Mouse (Mus musculus): ENCODE results near the gene Lrch1.

Lrch1 gene

GRCm38 (mm10) chr14:74886453-74886852 lies 61.2 kb downstream of the Lrch1 start:
- no peak for DNase-seq

- no peak for DNase-seq
These were observed 62.8 kb downstream of the Lrch1 start for GRCm38 (mm10) chr14:74884920-74885319.

- peak; percentile 57 for DNase-seq
These were observed 63.5 kb downstream of the Lrch1 start for GRCm38 (mm10) chr14:74884024-74884680.

- no peak for DNase-seq
These were observed 64.5 kb downstream of the Lrch1 start for GRCm38 (mm10) chr14:74883204-74883603.

GRCm38 (mm10) chr14:74882754-74883153 lies 64.9 kb downstream of the Lrch1 start:
- no peak for DNase-seq

- no peak for DNase-seq
These were observed 66.8 kb downstream of the Lrch1 start for GRCm38 (mm10) chr14:74880868-74881267.

GRCm38 (mm10) chr14:74879480-74879879 lies 68.2 kb downstream of the Lrch1 start:
- DNase-seq, result no peak

- DNase-seq, result peak; percentile 66
These were observed 70.4 kb downstream of the Lrch1 start for GRCm38 (mm10) chr14:74877287-74877686.

- peak; percentile 86 for DNase-seq
These were observed 76.5 kb downstream of the Lrch1 start for GRCm38 (mm10) chr14:74871220-74871619.

GRCm38 (mm10) chr14:74868902-74869230 lies 78.8 kb downstream of the Lrch1 start:
- no peak for DNase-seq

GRCm38 (mm10) chr14:74868188-74868901 lies 79.3 kb downstream of the Lrch1 start:
- no peak for DNase-seq

GRCm38 (mm10) chr14:74867076-74868042 lies 80.3 kb downstream of the Lrch1 start:
- DNase-seq, result peak; percentile 48

GRCm38 (mm10) chr14:74865738-74866137 lies 81.9 kb downstream of the Lrch1 start:
- DNase-seq, result no peak

GRCm38 (mm10) chr14:74864805-74865483 lies 82.7 kb downstream of the Lrch1 start:
- no peak for DNase-seq

- DNase-seq, result no peak
These were observed 86.2 kb downstream of the Lrch1 start for GRCm38 (mm10) chr14:74861456-74861855.

GRCm38 (mm10) chr14:74859154-74859553 lies 88.5 kb downstream of the Lrch1 start:
- no peak for DNase-seq

- DNase-seq, result no peak
These were observed 92.2 kb downstream of the Lrch1 start for GRCm38 (mm10) chr14:74855429-74855828.

GRCm38 (mm10) chr14:74853759-74854100 lies 93.9 kb downstream of the Lrch1 start:
- DNase-seq, result no peak

- DNase-seq, result no peak
These were observed 94.5 kb downstream of the Lrch1 start for GRCm38 (mm10) chr14:74852965-74853758.

- no peak for DNase-seq
These were observed 95.8 kb downstream of the Lrch1 start for GRCm38 (mm10) chr14:74851866-74852265.

- DNase-seq, result no peak
These were observed 98.7 kb downstream of the Lrch1 start for GRCm38 (mm10) chr14:74849020-74849419.

- DNase-seq, result no peak
These were observed 99.5 kb downstream of the Lrch1 start for GRCm38 (mm10) chr14:74848224-74848623.

Measured in lung, postnatal 36 days (tissue).